Mouse (Mus musculus) cerebellum, adult 11-12 months (tissue): ENCODE results near the gene Pno1.

Experiments
- DNase-seq: peaks from one replicate; pipeline ENCODE4 v3.0.0; 2022

The Pno1 gene

GRCm38 (mm10) chr11:17172300-17172699 is 39.1 kb downstream of the Pno1 start:
- no peak for DNase-seq

- DNase-seq: no peak
Measured at GRCm38 (mm10) chr11:17170938-17171729, 40.2 kb downstream of the Pno1 start.

GRCm38 (mm10) chr11:17169262-17169661 is 42.1 kb downstream of the Pno1 start:
- DNase-seq: no peak

DNA sequence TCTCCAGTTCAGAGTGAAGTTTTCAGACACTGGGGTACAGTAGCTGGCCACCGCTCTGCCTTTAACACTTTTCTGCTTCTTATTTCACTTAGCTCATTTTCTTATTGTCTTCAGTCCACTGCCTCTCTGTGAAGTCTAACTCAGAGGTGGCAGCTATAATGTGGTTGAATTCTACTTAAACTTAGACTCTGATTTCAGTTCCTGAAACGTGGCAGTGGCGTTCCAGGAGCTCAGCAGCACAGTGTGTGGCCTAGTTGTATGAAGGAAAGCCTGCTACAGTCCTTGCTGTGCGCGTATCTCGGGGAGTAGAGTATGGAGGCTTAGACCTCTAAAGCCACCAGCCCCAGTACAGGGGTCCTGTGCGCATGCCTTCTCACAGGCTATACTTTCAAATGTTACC is 44.7 kb downstream of the Pno1 start:
- no peak for DNase-seq

GRCm38 (mm10) chr11:17163956-17164355 is 47.4 kb downstream of the Pno1 start:
- no peak for DNase-seq

DNA sequence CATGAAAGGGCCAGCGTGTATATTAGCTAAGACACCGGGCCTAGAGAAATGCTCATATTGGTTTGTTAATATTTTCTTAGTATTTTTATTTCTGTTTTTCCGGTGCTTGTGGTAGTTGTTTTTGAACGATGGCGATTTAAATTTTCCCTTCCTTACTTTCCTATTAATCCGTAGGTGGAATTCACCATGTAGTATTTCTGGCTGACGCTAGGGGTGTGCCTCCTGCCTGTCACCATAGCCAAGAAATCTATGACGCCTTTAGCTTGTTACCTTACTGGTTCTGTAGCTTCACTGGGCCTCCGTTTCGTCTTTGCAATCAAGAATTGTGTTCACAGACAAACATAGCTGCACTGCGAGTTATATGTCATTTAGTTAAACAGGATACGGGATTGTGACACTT is 51.1 kb downstream of the Pno1 start:
- DNase-seq: peak; percentile 67

DNA sequence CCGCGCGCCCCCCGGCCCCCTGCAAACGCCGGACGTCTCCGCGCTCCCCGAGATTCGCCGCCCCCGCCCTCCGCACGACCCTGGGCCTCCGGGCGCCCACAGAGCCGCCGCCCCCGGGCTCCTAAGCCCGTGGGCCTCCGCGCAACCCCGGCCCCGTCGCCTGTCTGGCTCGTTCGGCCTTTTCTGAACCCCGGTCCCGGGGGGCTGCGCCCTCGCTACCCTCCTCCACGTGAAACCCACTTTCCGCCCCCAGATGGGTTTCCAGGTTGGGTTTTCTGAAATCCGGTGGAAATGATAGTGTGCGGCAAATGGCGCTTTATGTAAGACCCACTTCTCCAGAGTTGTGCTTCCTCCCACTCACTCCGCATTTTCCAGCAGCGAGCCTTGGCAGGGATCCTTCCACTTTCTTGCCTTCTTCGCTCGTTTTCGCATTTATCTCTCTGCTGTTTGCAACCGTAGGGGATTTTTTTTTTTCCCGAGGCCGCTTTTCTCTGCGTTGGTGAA is 51.6 kb downstream of the Pno1 start:
- peak; percentile 68 for DNase-seq

DNA sequence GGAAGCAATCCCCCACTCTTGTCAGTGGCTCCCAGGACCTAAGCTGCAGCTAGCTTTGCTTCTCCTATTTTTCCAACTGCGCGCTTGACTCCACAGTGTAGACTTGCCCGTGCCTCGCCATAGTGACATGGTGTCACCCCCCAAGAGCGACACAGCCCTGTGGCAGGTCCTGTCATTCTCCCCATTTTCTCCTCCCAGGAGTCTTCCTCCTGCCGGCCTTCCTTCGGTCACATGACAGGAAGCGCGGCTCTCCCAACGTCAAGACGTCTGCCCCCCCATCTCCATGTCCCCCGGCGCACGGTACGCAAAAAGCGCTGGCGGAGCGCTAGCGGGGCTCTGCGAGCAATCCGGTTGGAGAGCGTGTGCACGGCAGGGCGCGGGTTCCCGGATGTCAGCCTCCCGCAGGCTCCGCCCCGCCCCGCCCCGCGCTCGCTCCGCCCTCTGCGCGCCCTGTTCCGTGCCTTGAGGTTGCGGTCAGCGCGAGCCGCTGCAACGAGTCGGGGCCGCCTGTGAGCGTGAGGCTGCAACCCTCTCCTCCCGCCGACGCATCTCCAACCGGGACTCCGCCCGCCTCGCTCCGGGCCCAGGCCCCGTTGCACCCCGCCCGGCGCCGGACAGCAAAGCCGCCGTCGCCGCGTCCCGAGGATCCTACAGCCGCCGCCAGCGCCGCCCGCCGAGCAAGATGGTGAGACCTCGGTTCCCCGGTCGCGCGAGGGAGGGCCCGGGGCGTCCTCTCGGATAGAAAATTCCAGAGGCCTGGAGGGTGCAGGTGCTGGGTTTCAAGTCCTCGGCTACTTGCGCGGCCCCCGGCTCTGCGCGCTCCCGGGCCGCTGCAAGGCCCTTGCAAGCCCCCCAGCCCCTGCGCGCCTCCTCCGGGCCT is 52.3 kb downstream of the Pno1 start, which contains the start of gene Ppp3r1:
Gene Ppp3r1, plus strand, starts transcription at position 406 of the 880 bp plus-strand sequence.
- DNase-seq: peak; percentile 98
